Mouse (Mus musculus): Measurements from ENCODE around the gene Ucp3. TPM values are rescaled to one million over a fixed set of nuclear protein-coding genes. Genes with fewer than 3 reads are reported as not detected.
"Not testable (repeated sequence)": the region's sequence is repeated elsewhere in the genome, so short reads cannot be mapped to it uniquely, and the experiment has no call there.

Gene Ucp3
- polyA plus RNA-seq, 1 experiment = 3.8 TPM

- no peak for DNase-seq (ENCODE audit: extremely low spot score in 1 of 2, low spot score in 1 of 2)
Observed at GRCm38 (mm10) chr7:100470796-100471406, 1.9 kb upstream of the Ucp3 start.

DNA sequence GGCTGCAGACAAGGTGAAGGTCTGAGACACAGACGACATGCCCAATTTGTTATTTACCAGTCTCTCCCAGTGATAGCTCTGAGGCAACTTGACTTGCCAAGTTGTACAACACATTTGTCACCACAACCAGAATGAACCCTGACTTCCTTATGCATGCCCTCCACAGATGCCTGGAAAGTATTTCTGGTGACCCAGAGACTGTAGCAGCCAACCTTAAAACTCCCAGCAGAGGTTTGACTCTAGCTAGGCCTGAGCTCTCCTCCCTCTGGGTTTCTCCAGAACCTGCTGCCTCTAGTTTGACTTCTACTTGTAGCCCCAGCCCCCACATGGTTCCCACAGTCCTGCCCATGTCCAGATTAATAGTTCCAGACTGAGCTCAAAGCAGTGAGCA, 1.4 kb upstream of the Ucp3 start:
- no peak for DNase-seq (ENCODE audit: extremely low spot score in 1 of 2, low spot score in 1 of 2)

- no peak for DNase-seq (ENCODE audit: extremely low spot score in 1 of 2, low spot score in 1 of 2)
Observed at GRCm38 (mm10) chr7:100473846-100474454, 1.2 kb downstream of the Ucp3 start.

GRCm38 (mm10) chr7:100474680-100475079, 1.9 kb downstream of the Ucp3 start:
- no peak for DNase-seq (ENCODE audit: extremely low spot score in 1 of 2, low spot score in 1 of 2)

DNA sequence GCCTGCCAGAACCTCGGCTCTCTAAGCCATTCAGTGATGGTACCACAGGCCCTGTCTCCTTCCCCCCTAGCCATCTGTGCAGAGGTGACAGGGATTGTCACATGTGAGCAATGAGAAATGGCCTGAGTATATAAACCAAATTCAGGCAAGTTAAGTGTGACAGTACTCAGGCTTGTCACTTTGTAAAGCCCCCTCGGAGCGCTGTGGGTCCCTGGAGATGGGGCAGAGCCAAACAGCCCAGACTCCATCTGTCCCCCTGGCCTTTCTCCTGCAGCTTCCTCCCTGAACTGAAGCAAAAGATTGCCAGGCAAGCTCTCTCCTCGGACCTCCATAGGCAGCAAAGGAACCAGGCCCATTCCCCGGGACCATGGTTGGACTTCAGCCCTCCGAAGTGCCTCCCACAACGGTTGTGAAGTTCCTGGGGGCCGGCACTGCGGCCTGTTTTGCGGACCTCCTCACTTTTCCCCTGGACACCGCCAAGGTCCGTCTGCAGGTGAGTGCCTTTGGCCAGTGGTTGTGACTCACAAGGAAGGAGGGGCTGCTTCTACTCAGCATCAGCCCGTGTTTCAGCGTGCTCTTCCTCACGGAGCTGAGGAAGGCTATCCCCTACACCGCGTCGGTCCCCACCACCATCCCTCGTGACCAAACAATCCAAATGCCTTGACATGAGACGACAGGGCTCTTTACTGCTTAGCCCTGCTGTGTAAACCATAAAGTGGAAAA, 6.5 kb downstream of the Ucp3 start:
- no peak for DNase-seq (ENCODE audit: extremely low spot score in 1 of 2, low spot score in 1 of 2)

DNA sequence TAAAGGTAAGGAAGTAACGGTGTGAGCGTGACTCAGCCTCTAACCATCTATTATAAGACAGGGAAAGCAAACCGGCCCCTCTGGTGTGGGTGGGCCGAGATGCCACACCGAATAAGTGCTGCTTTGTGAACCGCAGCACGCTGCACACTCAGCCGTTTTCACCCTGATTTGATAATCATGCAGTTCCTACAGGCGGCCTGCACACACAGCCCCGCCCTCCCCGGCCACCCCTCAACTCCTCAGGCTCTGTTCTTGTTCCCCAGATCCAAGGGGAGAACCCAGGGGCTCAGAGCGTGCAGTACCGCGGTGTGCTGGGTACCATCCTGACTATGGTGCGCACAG, 7.0 kb downstream of the Ucp3 start:
- DNase-seq (ENCODE audit: extremely low spot score in 1 of 2, low spot score in 1 of 2) = no peak

GRCm38 (mm10) chr7:100480175-100480574, 7.4 kb downstream of the Ucp3 start:
- DNase-seq (ENCODE audit: extremely low spot score in 1 of 2, low spot score in 1 of 2) = no peak

- not testable (repeated sequence) for DNase-seq (ENCODE audit: extremely low spot score in 1 of 2, low spot score in 1 of 2)
Observed at GRCm38 (mm10) chr7:100482046-100482445, 9.3 kb downstream of the Ucp3 start.

GRCm38 (mm10) chr7:100484493-100484892, 11.7 kb downstream of the Ucp3 start:
- DNase-seq (ENCODE audit: extremely low spot score in 1 of 2, low spot score in 1 of 2) = peak in 1 of 2 experiments; percentile 32

GRCm38 (mm10) chr7:100487301-100487700, 14.5 kb downstream of the Ucp3 start:
- DNase-seq (ENCODE audit: extremely low spot score in 1 of 2, low spot score in 1 of 2) = no peak

DNA sequence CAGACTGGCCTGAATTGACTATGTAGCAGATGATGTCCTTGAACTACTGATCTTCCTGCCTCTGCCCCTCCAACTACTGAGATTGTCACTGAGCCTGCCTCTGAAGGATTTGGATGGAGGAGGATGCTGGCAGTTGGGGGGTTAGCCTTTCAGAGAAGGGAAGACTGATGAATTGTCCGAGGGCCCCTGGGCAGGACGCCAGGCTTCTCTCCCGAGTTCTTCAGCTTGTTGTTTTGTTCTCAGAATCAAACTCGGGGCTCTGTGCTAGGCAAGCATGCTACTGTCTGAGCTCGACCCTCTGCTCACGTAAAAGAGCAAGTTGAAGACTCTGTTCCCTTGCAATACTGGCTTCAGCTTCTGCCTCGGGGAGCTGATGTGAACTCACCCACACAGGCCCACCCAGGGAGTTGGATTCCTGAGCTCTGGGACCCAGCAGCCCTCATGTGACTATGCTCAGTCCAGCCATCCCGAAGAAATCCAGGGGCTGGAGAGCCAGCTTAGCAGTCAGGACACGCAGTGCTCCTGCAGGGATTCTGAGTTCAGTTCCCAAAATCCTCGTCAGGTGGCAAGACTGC, 15.8 kb downstream of the Ucp3 start:
- no peak for DNase-seq (ENCODE audit: extremely low spot score in 1 of 2, low spot score in 1 of 2)

GRCm38 (mm10) chr7:100492391-100493116, 19.8 kb downstream of the Ucp3 start:
- DNase-seq (ENCODE audit: extremely low spot score in 1 of 2, low spot score in 1 of 2) = no peak

- DNase-seq (ENCODE audit: extremely low spot score in 1 of 2, low spot score in 1 of 2) = peak in 1 of 2 experiments; percentile 68
Observed at GRCm38 (mm10) chr7:100493117-100493483, 20.3 kb downstream of the Ucp3 start, which contains the start of gene Ucp2. TSS of gene Ucp2 (plus strand) at chr7:100493337.

DNA sequence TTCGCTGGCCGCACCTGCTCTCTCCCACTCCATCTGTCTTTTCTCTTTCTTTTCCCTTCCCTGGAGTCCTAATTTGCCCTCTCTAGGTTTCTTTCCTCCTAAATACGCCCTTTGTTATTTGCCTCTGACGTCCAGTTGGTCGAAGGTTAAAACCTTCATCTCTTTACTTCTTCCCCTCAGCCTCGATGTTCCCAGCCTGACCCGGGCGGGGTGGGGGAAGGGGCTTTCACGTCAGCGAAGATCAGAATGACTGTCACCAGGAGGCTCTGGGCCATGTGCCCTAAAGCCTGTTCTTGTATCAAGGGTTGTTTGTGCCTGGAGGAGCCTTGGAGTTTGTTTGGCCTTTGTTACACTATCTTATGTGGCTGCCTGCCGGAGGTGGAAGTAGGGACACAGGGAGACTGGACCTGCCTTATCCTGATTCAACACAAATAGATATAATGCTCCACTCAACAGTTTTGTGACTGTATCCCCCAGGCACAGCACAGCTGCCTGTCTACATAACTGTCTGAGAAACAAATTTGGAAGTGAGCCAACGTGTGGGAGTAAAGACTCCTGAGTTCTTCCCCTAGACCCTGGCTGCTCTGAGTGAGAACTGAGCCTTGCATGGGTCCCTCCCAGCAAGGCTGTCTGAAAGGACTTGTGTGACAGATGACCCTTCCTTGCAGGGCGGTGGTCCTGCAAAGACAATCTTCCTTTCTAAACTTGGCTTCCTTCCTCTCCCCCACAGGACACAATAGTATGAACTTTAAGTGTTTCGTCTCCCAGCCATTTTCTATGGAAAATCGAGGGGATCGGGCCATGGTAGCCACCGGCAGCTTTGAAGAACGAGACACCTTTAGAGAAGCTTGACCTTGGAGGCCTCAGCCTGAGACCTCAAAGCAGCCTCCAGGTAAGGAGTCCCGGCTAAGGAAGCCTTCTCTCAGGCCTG, 21.0 kb downstream of the Ucp3 start:
- peak in 1 of 2 experiments; percentile 46 for DNase-seq (ENCODE audit: extremely low spot score in 1 of 2, low spot score in 1 of 2)

GRCm38 (mm10) chr7:100494415-100494831, 21.6 kb downstream of the Ucp3 start:
- no peak for DNase-seq (ENCODE audit: extremely low spot score in 1 of 2, low spot score in 1 of 2)

DNA sequence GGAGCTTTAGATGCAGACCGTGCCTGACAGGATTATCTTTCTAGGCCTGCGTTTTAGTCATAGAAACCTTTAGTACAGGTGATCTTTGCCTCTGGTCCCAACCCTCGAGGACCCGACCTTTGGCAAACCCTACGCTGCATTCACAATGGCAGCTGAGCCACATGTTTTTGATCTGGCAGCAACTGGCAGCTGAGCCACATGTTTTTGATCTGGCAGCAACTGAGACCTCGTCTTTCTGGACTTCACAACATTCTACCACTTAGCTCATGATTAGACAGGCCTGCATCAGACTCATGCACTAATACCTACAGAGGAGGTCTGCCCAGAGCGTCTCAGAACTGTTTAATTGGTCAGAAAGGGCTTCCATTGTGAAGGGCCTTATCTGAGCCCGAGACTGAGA, 22.3 kb downstream of the Ucp3 start:
- no peak for DNase-seq (ENCODE audit: extremely low spot score in 1 of 2, low spot score in 1 of 2)

DNA sequence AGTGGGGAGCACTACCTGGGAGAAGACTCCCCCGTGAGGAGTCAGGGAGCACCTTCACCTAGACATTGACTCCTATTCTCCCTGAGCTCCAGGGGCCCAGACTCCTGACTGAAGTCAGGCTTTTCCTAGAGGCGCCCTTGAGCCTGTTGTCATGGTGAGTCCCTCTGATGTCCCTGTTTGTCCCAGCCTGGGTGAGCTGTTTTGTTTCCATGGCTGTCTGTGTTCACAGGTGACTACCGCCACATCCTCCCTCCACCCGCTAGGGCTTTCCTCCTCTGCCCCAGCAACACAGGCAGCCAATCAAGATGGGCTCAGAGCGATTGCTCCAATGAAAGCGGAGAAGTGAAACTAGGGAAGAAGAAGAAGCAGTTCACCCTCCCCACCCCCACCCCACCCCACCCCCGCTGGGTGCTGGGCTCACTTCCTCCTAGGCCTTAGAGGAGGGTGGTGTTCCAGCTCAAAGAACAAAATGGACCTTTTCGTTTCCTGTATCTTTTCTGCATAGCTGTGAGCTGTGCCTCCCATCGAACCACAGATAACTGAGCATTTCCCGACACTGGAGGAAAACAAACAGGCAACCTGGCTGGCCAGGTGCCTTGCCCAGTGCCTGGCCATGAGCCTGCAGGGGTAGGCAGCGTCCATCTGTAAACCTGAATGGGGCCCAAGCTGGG, 22.9 kb downstream of the Ucp3 start:
- peak; percentile 46 to 70 for DNase-seq (ENCODE audit: extremely low spot score in 1 of 2, low spot score in 1 of 2)

- DNase-seq (ENCODE audit: extremely low spot score in 1 of 2, low spot score in 1 of 2) = no peak
Observed at GRCm38 (mm10) chr7:100496371-100496770, 23.6 kb downstream of the Ucp3 start.

GRCm38 (mm10) chr7:100496791-100497190, 24.0 kb downstream of the Ucp3 start:
- no peak for DNase-seq (ENCODE audit: extremely low spot score in 1 of 2, low spot score in 1 of 2)
